Mouse (Mus musculus) hindbrain, embryonic 10.5 days (tissue): ENCODE data around the gene Rras2. TPM values are rescaled to one million over a fixed set of nuclear protein-coding genes. Genes with fewer than 3 reads are reported as not detected.

Experiments
- DNase-seq: peaks from one replicate; pipeline ENCODE4 v3.0.0-alpha.2; 2017; ENCODE audit warnings: low spot score
- H3K27ac ChIP-seq: fragments of 300-500 bp; sonication (generic); 2 replicates; pipeline ENCODE4 v1.5.1; 2016; ENCODE audit warnings: mild to moderate bottlenecking, moderate library complexity
- H3K27me3 ChIP-seq: fragments of 300-500 bp; sonication (generic); 2 replicates; pipeline ENCODE4 v1.6.1; 2016; ENCODE audit warnings: mild to moderate bottlenecking; ENCODE audit not compliant: poor library complexity, insufficient read depth, severe bottlenecking
- H3K36me3 ChIP-seq: fragments of 300-500 bp; sonication (generic); 2 replicates; pipeline ENCODE4 v1.6.1; 2016; ENCODE audit warnings: mild to moderate bottlenecking, moderate library complexity
- H3K4me1 ChIP-seq: fragments of 300-500 bp; sonication (generic); replicated peaks from 2 replicates; pipeline ENCODE4 v1.6.1; 2016; ENCODE audit warnings: mild to moderate bottlenecking
- H3K4me3 ChIP-seq: fragments of 300-500 bp; sonication (generic); 2 replicates; pipeline ENCODE4 v1.5.1; 2016; ENCODE audit warnings: mild to moderate bottlenecking, moderate library complexity
- H3K9me3 ChIP-seq: fragments of 300-500 bp; sonication (generic); 2 replicates; pipeline ENCODE4 v1.6.1; 2016; ENCODE audit warnings: mild to moderate bottlenecking, moderate library complexity
- WGBS: fragments of 180-500 bp; shearing (Covaris S2); methylation state at CpG from one replicate; pipeline ENCODE4 v1.1.7; 2016; 5-methylcytosine and 5-hydroxymethylcytosine counted together
- polyA plus RNA-seq: library from polyadenylated mRNA; unstranded; fragments of >200 nt; fragmentation: Nextera tagmentation; extraction: Ambion mirVana; gene quantifications from 2 replicates; pipeline ENCODE4 v1.2.1, GENCODE M21; 2016

Rras2 gene
- polyA plus RNA-seq, 1 experiment from 2014 or later: 21.0 TPM

DNA sequence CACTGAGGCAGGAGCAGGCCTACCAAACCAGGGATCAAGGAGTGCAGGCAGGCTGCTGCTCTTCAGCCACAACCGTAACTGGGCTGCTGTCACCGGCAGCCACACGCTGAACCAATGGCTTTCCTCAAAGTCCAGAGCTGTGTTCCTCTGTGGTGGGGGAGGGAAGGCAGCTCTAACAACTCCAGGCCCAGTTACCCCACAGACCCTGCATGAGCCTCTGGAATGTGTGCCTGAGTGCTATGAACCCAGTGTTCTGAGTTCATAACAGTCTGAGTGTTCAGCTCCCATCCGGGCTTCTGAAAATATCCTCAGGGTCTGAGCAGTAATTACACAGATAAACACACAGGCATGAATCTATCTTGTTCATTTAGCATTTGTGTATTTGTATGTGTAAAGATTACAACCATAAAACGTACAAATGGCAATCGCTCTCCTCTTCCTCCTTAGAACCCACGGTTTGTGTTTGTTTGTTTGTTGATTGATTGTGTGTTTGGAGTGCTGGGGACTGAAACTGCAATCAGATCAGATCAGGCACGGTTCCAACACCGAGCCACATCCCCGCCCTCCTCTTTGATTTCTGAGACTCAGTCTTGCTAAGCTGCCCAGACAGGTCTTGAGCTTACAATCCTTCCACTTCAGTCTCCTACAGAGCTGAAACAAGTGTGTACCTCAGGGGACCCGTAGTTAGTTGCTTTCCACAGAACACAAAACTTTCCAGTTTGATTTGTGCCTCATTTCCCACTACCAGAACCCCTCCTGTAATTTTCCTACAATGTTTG is 52.0 kb downstream of the Rras2 start:
- no peak for DNase-seq
- Histone ChIP-seq H3K27me3 (no peaks in the 10 kb centered on the region), H3K4me3 (no peak overlapping the region), H3K27ac (peak overlapping the region; percentile 60; the same call in 1 of the 2 replicates), H3K4me1 (peaks cover 32% of the 10 kb centered on the region), H3K9me3 (no peaks in the 10 kb centered on the region), H3K36me3 (0 out of 2 replicates have a peak, but pooled peaks cover 4% of the 10 kb centered on the region)
- 46% methylated on average over 11 of the region's 11 CpGs for WGBS

DNA sequence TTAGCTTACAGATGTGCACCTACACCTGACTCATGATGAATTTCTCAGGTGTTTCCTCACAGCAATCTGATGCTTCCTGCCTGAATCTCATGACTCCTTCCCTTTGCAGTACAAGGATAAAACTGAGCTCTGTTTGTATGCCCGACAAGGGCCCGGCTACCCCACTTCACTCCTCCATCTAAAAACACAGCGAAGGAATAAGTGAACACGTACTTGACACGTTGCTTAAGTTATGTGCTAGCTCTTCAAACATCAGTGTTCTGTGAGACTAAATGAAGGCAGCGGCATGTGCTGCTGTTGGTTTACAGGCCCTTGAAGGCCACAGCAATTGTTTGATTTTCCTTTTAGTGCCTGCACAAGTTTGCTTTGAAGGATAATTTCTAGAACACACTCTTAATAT is 53.6 kb downstream of the Rras2 start:
- no peak overlapping the region for H3K27ac ChIP-seq
- H3K36me3 ChIP-seq: 0 out of 2 replicates have a peak, but pooled peaks cover 4% of the 10 kb centered on the region
- H3K9me3 ChIP-seq: no peaks in the 10 kb centered on the region
- WGBS: 94% methylated on average over 6 of the region's 6 CpGs
- DNase-seq: no peak
- H3K4me1 ChIP-seq: peaks cover 23% of the 10 kb centered on the region
- H3K4me3 ChIP-seq: no peak overlapping the region
- no peaks in the 10 kb centered on the region for H3K27me3 ChIP-seq

DNA sequence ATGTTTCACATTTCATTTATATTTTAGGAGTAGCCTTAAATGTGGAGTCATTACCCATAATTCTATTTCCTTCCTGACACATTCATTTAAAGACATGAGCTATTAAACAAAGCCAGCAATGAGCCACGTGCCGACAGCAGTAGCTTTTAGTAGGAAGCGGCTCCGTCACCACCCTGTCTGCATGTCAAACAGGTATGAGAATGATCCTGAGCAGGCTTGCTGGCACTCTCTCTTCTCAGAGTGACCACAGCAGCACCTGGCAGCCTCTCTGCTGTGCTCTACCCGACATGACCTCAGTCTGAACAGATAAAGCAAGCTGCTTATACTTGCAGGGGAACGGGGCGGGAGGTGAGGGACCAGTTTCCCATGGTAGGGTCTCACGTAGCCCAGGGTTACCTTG is 54.0 kb downstream of the Rras2 start:
- DNase-seq: no peak
- WGBS: 77% methylated on average over 8 of the region's 8 CpGs
- H3K9me3 ChIP-seq: no peaks in the 10 kb centered on the region
- H3K4me1 ChIP-seq: peaks cover 21% of the 10 kb centered on the region
- H3K27me3 ChIP-seq: no peaks in the 10 kb centered on the region
- 0 out of 2 replicates have a peak, but pooled peaks cover 2% of the 10 kb centered on the region for H3K36me3 ChIP-seq
- H3K4me3 ChIP-seq: no peak overlapping the region
- H3K27ac ChIP-seq: 0 out of 2 replicates have a peak overlapping the region, but pooled peaks have one; percentile 29

DNA sequence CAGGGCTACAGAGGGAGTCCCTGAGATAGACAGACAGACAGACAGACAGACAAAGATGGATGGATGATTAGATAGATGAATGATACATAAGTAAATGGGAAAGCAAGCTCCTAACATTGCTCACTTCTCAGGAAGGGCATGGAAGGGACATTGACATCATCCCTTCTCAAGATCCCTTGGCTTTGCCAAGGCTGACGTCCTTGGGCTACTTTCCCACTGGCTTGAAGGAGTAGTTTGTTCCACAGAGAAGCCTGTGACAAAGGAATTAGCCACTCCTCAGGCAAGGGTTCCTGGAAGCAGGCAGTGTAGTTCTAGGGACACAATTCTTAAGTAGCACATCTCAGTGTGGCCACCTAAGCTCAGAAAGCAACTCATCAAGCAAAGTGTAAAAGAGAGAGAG is 55.1 kb downstream of the Rras2 start:
- Histone ChIP-seq H3K4me3 (no peak overlapping the region), H3K4me1 (peaks cover 21% of the 10 kb centered on the region), H3K27ac (no peak overlapping the region), H3K9me3 (no peaks in the 10 kb centered on the region), H3K36me3 (0 out of 2 replicates have a peak, but pooled peaks cover 3% of the 10 kb centered on the region), H3K27me3 (no peaks in the 10 kb centered on the region)
- DNase-seq: no peak
- WGBS: 76% methylated on average over 1 of the region's 1 CpGs

- H3K9me3 ChIP-seq: no peaks in the 10 kb centered on the region
- no peak for DNase-seq
- WGBS: 92% methylated on average over 6 of the region's 6 CpGs
- H3K4me3 ChIP-seq: no peak overlapping the region
- H3K27ac ChIP-seq: no peak overlapping the region
- H3K27me3 ChIP-seq: no peaks in the 10 kb centered on the region
- H3K36me3 ChIP-seq: 0 out of 2 replicates have a peak, but pooled peaks cover 6% of the 10 kb centered on the region
- H3K4me1 ChIP-seq: peaks cover 9% of the 10 kb centered on the region
Observed at GRCm38 (mm10) chr7:114060445-114060844, 57.1 kb downstream of the Rras2 start.

- DNase-seq: no peak
- Histone ChIP-seq H3K4me3 (no peak overlapping the region), H3K27ac (no peak overlapping the region), H3K36me3 (0 out of 2 replicates have a peak, but pooled peaks cover 6% of the 10 kb centered on the region), H3K4me1 (0 out of 2 replicates have a peak, but pooled peaks cover 4% of the 10 kb centered on the region), H3K27me3 (no peaks in the 10 kb centered on the region), H3K9me3 (no peaks in the 10 kb centered on the region)
- 90% methylated on average over 6 of the region's 6 CpGs for WGBS
Observed at GRCm38 (mm10) chr7:114058927-114059441, 58.6 kb downstream of the Rras2 start.

DNA sequence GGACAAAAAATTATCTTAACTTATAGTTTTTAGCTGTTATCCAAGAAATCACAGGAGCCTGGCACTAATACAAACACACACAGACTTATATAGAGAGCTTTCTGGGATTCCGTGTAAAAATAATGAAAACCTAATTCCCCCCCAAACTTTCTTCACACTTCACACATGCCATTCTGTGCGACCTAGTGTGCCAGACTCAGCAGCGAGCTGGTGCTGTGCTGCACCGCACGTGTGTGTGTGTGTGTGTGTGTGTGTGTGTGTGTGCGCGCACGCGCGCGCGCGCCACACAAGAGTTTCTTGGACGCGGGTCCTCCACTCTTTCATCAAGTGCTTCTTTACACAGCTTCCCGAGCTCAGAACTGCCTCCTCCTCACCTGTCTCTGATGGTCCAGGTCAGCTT is 59.4 kb downstream of the Rras2 start:
- H3K27ac ChIP-seq: no peak overlapping the region
- DNase-seq: no peak
- H3K4me3 ChIP-seq: no peak overlapping the region
- 0 out of 2 replicates have a peak, but pooled peaks cover 4% of the 10 kb centered on the region for H3K4me1 ChIP-seq
- H3K9me3 ChIP-seq: no peaks in the 10 kb centered on the region
- no peaks in the 10 kb centered on the region for H3K27me3 ChIP-seq
- 94% methylated on average over 16 of the region's 16 CpGs for WGBS
- 0 out of 2 replicates have a peak, but pooled peaks cover 6% of the 10 kb centered on the region for H3K36me3 ChIP-seq

- Histone ChIP-seq H3K9me3 (no peaks in the 10 kb centered on the region), H3K27ac (no peak overlapping the region), H3K4me1 (0 out of 2 replicates have a peak, but pooled peaks cover 4% of the 10 kb centered on the region), H3K27me3 (no peaks in the 10 kb centered on the region), H3K4me3 (no peak overlapping the region), H3K36me3 (0 out of 2 replicates have a peak, but pooled peaks cover 13% of the 10 kb centered on the region)
- WGBS: 90% methylated on average over 4 of the region's 4 CpGs
- no peak for DNase-seq
Observed at GRCm38 (mm10) chr7:114053720-114054119, 63.9 kb downstream of the Rras2 start.

GRCm38 (mm10) chr7:114045814-114046213 is 71.8 kb downstream of the Rras2 start:
- Histone ChIP-seq H3K36me3 (peaks cover 18% of the 10 kb centered on the region), H3K27me3 (no peaks in the 10 kb centered on the region), H3K4me1 (no peaks in the 10 kb centered on the region), H3K4me3 (no peak overlapping the region), H3K27ac (no peak overlapping the region), H3K9me3 (no peaks in the 10 kb centered on the region)
- no peak for DNase-seq
- 91% methylated on average over 2 of the region's 2 CpGs for WGBS

DNA sequence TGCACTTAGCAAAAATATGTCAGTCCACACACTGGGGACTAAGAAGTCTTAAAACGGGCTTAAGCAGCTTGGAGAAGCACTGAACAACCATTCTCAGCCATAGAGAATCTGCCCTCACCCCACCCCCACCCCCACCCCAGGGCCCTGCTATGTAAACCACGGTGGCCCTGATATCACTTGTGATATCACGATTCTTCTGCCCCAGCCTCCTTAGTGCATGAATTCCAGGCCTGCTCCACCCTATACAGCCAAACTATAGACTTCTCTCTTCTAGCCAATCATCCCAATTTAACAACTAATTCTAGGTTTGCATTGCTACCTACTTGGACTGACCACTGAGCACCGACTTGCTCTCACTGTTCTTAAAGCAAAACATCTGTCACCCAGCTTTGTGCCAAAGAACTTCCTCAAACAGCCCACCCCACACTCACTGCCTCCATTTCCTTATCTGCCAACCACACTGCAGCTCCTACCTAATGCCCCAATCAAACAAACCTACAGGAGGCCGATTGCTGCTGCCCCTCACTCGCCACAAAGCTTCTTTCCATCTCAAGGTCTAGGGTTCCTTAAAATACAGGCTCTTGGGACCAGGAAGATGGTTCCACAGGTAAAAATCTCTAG is 73.5 kb downstream of the Rras2 start:
- Histone ChIP-seq H3K4me1 (no peaks in the 10 kb centered on the region), H3K4me3 (no peak overlapping the region), H3K27ac (no peak overlapping the region), H3K27me3 (no peaks in the 10 kb centered on the region), H3K9me3 (no peaks in the 10 kb centered on the region), H3K36me3 (peaks cover 26% of the 10 kb centered on the region)
- 82% methylated on average over 6 of the region's 6 CpGs for WGBS
- DNase-seq: no peak

DNA sequence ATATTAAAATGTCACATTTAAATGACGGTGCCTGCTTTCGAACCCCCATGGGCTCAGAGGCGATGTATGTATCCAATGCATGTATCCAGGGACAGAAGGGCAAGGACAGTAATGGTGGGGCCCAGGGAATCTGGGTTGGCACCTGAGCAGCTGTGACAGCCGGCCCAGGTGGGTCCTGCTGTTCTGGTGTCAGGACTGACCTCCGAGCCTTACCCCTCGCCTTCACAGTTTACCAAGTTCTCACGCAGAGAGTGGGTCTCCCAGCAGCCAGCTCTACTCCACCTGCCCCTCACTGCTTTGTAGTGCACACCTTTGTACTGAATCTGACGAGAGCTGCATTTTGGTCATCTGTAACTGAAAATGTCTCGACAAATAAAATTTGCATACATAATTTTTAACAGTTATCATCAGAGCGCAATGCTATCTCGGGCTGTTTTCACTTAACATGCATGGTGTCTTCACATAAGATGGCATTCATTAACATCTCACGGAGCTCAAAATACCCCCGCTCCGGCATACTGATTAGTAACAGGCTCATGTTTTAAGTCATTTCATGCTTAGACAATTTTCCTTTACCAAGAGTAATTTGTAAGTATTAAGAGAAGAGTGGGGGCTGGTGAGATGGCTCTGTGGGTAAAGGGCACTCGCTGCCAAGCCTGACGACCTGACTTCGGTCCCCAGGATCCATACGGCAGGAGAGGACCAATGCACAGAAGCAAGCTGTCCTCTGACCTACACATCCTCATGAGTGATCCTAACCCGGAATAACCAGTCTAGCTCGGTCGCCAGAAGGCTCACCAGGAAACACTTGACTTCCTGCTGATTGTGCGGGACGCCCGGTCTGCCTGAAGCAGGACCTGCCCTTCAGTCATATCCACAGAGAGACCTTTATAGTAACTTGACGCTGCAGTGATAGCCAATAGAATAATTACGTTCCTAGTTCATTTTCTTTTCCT is 74.3 kb downstream of the Rras2 start:
- Histone ChIP-seq H3K36me3 (peaks cover 29% of the 10 kb centered on the region), H3K9me3 (no peaks in the 10 kb centered on the region), H3K27ac (no peak overlapping the region), H3K4me1 (no peaks in the 10 kb centered on the region), H3K27me3 (no peaks in the 10 kb centered on the region), H3K4me3 (no peak overlapping the region)
- DNase-seq: no peak
- 92% methylated on average over 26 of the region's 26 CpGs for WGBS

DNA sequence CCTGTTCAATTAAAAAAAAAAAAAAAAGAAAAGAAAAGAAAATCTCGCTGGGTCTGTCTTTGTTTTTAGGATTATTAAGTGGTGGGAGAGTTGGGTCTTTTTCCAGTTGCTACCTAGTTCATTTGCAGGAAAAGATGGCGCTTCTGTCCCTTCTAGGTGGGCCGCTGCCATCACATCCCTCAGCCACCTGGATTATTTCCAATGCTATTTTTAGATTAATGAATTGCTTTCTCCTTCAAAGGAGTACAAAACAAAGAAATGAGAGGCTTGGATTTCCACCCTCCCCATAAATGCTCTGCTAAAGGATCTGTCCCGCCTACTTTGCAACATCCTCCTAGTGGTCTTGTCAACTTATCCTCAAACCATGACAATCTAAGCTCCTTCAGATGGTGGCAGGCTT is 76.2 kb downstream of the Rras2 start:
- Histone ChIP-seq H3K4me3 (no peak overlapping the region), H3K27ac (no peak overlapping the region), H3K27me3 (no peaks in the 10 kb centered on the region), H3K4me1 (no peaks in the 10 kb centered on the region), H3K36me3 (peaks cover 31% of the 10 kb centered on the region), H3K9me3 (no peaks in the 10 kb centered on the region)
- 85% methylated on average over 4 of the region's 4 CpGs for WGBS
- no peak for DNase-seq
